Mouse (Mus musculus): ENCODE data around the gene Olfr153.
"Not testable (repeated sequence)": the region's sequence is repeated elsewhere in the genome, so short reads cannot be mapped to it uniquely, and the experiment has no call there.

Olfr153 gene

GRCm38 (mm10) chr2:87531496-87531895 lies at the start of gene Olfr153:
Gene Olfr153 (plus strand): TSS chr2:87531796.
- no peak for DNase-seq (ENCODE audit: low read depth, low spot score)

- no peak for DNase-seq (ENCODE audit: low read depth, low spot score)
These were observed 49.3 kb upstream of the Olfr153 start for GRCm38 (mm10) chr2:87482276-87482675.

- DNase-seq (ENCODE audit: low read depth, low spot score) = not testable (repeated sequence)
These were observed 34.6 kb upstream of the Olfr153 start, which contains the start of gene Pramel7 for GRCm38 (mm10) chr2:87496993-87497392. Gene Pramel7 (minus strand): TSS chr2:87497093.

GRCm38 (mm10) chr2:87506265-87506664 lies 25.3 kb upstream of the Olfr153 start, which contains the start of gene Pramel6:
Gene Pramel6 (plus strand): TSS chr2:87506565.
- DNase-seq (ENCODE audit: low read depth, low spot score) = no peak

- no peak for DNase-seq (ENCODE audit: low read depth, low spot score)
These were observed 16.6 kb upstream of the Olfr153 start for GRCm38 (mm10) chr2:87515046-87515445.

- DNase-seq (ENCODE audit: low read depth, low spot score) = no peak
These were observed 16.0 kb upstream of the Olfr153 start for GRCm38 (mm10) chr2:87515457-87516060.

GRCm38 (mm10) chr2:87516581-87516980 lies 15.0 kb upstream of the Olfr153 start:
- no peak for DNase-seq (ENCODE audit: low read depth, low spot score)

GRCm38 (mm10) chr2:87520651-87521050 lies 10.9 kb upstream of the Olfr153 start:
- no peak for DNase-seq (ENCODE audit: low read depth, low spot score)

- not testable (repeated sequence) for DNase-seq (ENCODE audit: low read depth, low spot score)
These were observed 5.5 kb upstream of the Olfr153 start for GRCm38 (mm10) chr2:87525899-87526616.

- DNase-seq (ENCODE audit: low read depth, low spot score) = no peak
These were observed 3.2 kb downstream of the Olfr153 start for GRCm38 (mm10) chr2:87534826-87535225.

- no peak for DNase-seq (ENCODE audit: low read depth, low spot score)
These were observed 13.8 kb downstream of the Olfr153 start, which contains the start of gene Olfr1128 for GRCm38 (mm10) chr2:87545442-87545841. Gene Olfr1128 (minus strand): TSS chr2:87545542.

- DNase-seq (ENCODE audit: low read depth, low spot score) = not testable (repeated sequence)
These were observed 42.0 kb downstream of the Olfr153 start, which contains the start of gene Olfr1129 for GRCm38 (mm10) chr2:87573602-87574001. Gene Olfr1129 (plus strand): TSS chr2:87573902.

Measured in skeletal muscle tissue, adult 2 months (tissue).